Comparison of ENCODE assay signal across 8 mouse cellular contexts in genomic region chr1:53927605-53928004, GRCm38 (mm10).
DNase-seq lines count a peak whose midpoint lies in the region; ATAC-seq and TF ChIP-seq lines count a peak whose summit lies in the region.
"Had no signal": no experiment of that assay in that cellular context is flagged by ENCODE, and none has a peak within 500 bp of the region (broad histone marks: within the 10 kb centered on the region; RNA-seq: fewer than 3 reads in every experiment).

No protein-coding gene starts in this region.

- no peaks in the 10 kb centered on the region for H3K9me3 ChIP-seq in E14TG2a.4 (ENCODE audit: low read length)
- no peaks in the 10 kb centered on the region for H3K9me3 ChIP-seq in forebrain, embryonic 14.5 days (replicated peaks; ENCODE audit: control insufficient read depth, low read length)
- no peaks in the 10 kb centered on the region for H3K9me3 ChIP-seq in lung, postnatal 0 days (ENCODE audit: low read length)
- H3K9me3 ChIP-seq: liver, embryonic 13.5 days had no signal

- WGBS in forebrain, embryonic 14.5 days = 15% methylated on average over 4 of the region's 4 CpGs
- 30% methylated on average over 4 of the region's 4 CpGs for WGBS in lung, postnatal 0 days

- peak; percentile 27 to 32 for DNase-seq in left cerebral cortex, postnatal 14 days (ENCODE audit: low spot score in 2 of 2)
- DNase-seq in left cerebral cortex, postnatal 36 days (ENCODE audit: low spot score in 2 of 2) = no peak
- peak; percentile 64 for DNase-seq in adipocyte (ENCODE audit: low spot score)
- peak; percentile 78 for DNase-seq in forebrain, embryonic 14.5 days (ENCODE audit: low spot score)
- peak; percentile 36 for DNase-seq in lung, postnatal 0 days (ENCODE audit: low spot score)
- DNase-seq: liver, embryonic 13.5 days had no signal

- no peaks in the 10 kb centered on the region for H3K36me3 ChIP-seq in E14TG2a.4 (ENCODE audit: insufficient read depth, low read length)
- no peaks in the 10 kb centered on the region for H3K36me3 ChIP-seq in forebrain, embryonic 14.5 days (ENCODE audit: control insufficient read depth, insufficient read depth, low read length)
- H3K36me3 ChIP-seq in lung, postnatal 0 days (ENCODE audit: insufficient read depth, low read length) = no peaks in the 10 kb centered on the region
- H3K36me3 ChIP-seq: liver, embryonic 13.5 days had no signal

- intact Hi-C loops in left cerebral cortex, postnatal 14 days (cut with DNase I) = loop anchor here (10.0 kb wide), 1 partner anchor 267 kb away; the partner anchor contains the start of gene Hecw2
- intact Hi-C loops in left cerebral cortex, postnatal 36 days (cut with DNase I) = no loop called here

- ATAC-seq in forebrain, embryonic 14.5 days = peak; percentile 73
- ATAC-seq in lung, postnatal 0 days = peak; percentile 32; the same call in 1 of the 2 replicates
- ATAC-seq in megakaryocyte-erythroid progenitor cell, adult 5-6 weeks (replicated peaks; ENCODE audit: low FRiP score, low TSS enrichment, poor library complexity, severe bottlenecking) = no peak

- TF ChIP-seq CTCF in E14TG2a.4 (conservative IDR thresholded peaks at IDR 0.05; ENCODE audit: low read length) = peak; percentile 46
- TF ChIP-seq CTCF in lung, postnatal 0 days (IDR thresholded peaks at IDR 0.05) = peak; percentile 70

- no peak overlapping the region for H3K4me2 ChIP-seq in forebrain, embryonic 14.5 days (ENCODE audit: low read length)
- H3K4me2 ChIP-seq in lung, postnatal 0 days (replicated peaks; ENCODE audit: low read depth, low read length) = no peak overlapping the region
- H3K4me2 ChIP-seq: liver, embryonic 13.5 days had no signal

- H3K27me3 ChIP-seq in E14TG2a.4 (ENCODE audit: insufficient read depth, low read length) = peaks cover 15% of the 10 kb centered on the region
- peaks cover 4% of the 10 kb centered on the region; the same call in 1 of the 2 replicates for H3K27me3 ChIP-seq in forebrain, embryonic 14.5 days (replicated peaks; ENCODE audit: control insufficient read depth, insufficient read depth, low read length)
- no peaks in the 10 kb centered on the region for H3K27me3 ChIP-seq in lung, postnatal 0 days (replicated peaks; ENCODE audit: insufficient read depth, low read length)
- H3K27me3 ChIP-seq: liver, embryonic 13.5 days had no signal

- H3K4me1 ChIP-seq in E14TG2a.4 (replicated peaks; ENCODE audit: low read depth, low read length) = peaks cover 8% of the 10 kb centered on the region
- no peaks in the 10 kb centered on the region for H3K4me1 ChIP-seq in forebrain, embryonic 14.5 days (ENCODE audit: control insufficient read depth, insufficient read depth, low read length)
- H3K4me1 ChIP-seq in lung, postnatal 0 days (ENCODE audit: insufficient read depth, low read depth, low read length) = no peaks in the 10 kb centered on the region
- H3K4me1 ChIP-seq: liver, embryonic 13.5 days had no signal

- H3K27ac ChIP-seq in forebrain, embryonic 14.5 days (ENCODE audit: low read depth, low read length) = no peak overlapping the region
- H3K27ac ChIP-seq in lung, postnatal 0 days (ENCODE audit: low read length) = no peak overlapping the region
- H3K27ac ChIP-seq: liver, embryonic 13.5 days had no signal

- no peak overlapping the region for H3K9ac ChIP-seq in forebrain, embryonic 14.5 days (ENCODE audit: low read length)
- H3K9ac ChIP-seq in lung, postnatal 0 days (replicated peaks; ENCODE audit: low read depth) = no peak overlapping the region
- H3K9ac ChIP-seq: liver, embryonic 13.5 days had no signal

- no peak overlapping the region for H3K4me3 ChIP-seq in E14TG2a.4 (replicated peaks; ENCODE audit: low read length)
- H3K4me3 ChIP-seq in forebrain, embryonic 14.5 days (ENCODE audit: low read depth, low read length) = no peak overlapping the region
- H3K4me3 ChIP-seq in lung, postnatal 0 days (ENCODE audit: low read depth, low read length) = no peak overlapping the region
- H3K4me3 ChIP-seq: liver, embryonic 13.5 days had no signal

- TF ChIP-seq EP300 in lung, postnatal 0 days (IDR thresholded peaks at IDR 0.05) = no peak

Comparison
In these comparisons a context has a peak if more than half of its experiments do, and no peak if none do; other contexts are left out.
1. DNase-seq: peak in left cerebral cortex, postnatal 14 days (2 of 2), adipocyte (single experiment), forebrain, embryonic 14.5 days (single experiment) and lung, postnatal 0 days (single experiment); none in left cerebral cortex, postnatal 36 days (0 of 2).